Mouse (Mus musculus): ENCODE measurements around the gene Mvb12a.
A peak's percentile ranks its signal among the peaks of the same experiment; 100 is the strongest.
"Not testable (repeated sequence)": the region's sequence is repeated elsewhere in the genome, so short reads cannot be mapped to it uniquely, and the experiment has no call there.

Gene Mvb12a

DNA sequence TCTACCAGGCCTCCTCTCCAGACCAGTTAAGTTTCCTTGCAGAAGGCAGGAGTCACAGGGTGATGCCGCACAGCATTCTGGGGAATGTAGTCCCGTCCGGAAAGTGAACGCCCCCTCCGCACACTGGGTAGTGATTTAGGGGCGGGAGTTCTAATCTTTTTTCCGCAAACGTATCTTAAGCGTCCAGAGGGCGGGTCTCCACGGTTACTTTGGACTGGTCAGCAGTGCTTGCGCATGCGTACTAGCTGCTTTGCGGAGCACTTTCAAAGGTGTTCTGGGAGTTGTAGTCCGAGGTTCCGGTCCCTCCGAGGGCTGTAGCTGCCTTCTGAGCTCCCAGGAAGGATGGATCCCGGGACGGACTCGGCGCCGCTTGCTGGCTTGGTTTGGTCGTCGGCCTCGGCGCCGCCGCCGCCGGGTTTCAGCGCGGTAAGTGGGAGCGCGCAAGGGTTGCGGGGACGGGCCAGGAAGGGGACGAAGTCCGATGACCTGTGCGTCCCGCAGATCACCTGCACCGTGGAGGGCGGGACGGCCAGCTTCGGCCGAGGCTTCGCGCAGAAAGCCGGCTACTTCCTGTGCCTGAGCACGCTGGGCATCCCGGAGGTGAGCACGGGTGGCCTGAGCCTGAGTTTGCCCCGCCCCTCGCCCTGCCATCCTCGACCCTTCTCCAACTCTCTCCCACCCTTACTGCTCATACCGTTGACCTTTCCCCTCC, at the start of gene Mvb12a:
Gene Mvb12a (plus strand): TSS at position 291 of the 712 bp plus-strand sequence.
- peak; percentile 100 for DNase-seq (ENCODE audit: low read depth, low spot score)

DNA sequence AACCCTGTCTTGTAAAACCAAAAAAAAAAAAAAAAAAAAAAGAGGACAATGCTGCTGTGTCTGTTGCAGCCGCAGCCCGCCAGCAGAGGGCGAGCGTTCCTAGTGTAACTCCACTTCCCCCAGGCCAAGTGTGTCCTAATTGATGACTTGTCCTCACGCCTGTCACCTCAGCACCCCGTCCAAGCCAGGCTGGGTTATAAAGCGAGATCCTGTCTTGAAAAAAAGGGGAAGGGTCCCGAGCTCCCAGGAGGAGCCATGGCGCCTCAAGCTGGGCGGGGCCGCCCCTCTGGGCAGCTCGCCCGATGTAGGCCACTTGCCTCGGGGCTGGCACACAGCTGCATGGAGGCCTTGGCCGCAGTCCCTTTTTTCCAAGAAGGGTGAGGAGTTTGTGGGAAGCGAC, 47.7 kb upstream of the Mvb12a start:
- peak; percentile 77 for DNase-seq (ENCODE audit: low read depth, low spot score)

DNA sequence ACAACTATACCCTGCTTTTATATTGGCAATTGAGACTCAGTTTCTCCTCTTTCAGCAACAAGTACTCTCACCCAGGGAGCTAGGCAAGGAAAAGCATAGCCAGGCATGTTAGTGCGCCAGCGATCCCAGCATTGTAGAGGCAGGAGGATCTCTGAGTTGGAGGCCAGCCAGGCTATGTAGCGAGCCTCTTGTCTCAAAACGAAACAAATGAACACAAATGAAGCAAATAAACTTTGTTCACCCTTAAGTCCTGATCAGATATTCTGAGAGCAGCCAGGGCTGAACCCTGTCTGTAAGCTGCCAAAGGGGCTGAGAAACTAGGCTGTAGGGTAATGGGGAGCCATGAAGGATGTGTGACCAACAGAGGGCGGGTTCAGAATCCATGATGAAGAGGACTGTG, 46.9 kb upstream of the Mvb12a start:
- no peak for DNase-seq (ENCODE audit: low read depth, low spot score)

DNA sequence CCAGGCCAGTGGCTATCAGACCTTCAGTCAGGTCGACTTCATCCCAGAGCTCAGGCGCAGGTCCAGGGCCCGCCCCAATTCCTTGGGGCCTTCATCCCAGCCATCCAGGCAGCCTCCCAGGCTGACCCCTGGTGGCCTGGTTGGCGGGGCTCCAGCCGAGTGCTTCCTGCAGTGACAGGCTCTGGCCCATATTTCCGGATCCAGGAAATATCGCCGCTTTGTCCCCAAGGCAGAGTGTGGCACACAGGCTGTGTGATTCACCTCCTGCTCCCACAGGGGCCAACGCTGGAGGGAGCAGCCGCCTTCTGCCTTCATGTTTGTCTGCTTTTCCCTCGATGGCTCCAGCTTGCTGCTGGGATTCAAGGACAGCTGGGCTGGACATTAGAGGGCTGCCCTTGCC, 46.2 kb upstream of the Mvb12a start:
- DNase-seq (ENCODE audit: low read depth, low spot score) = no peak

DNA sequence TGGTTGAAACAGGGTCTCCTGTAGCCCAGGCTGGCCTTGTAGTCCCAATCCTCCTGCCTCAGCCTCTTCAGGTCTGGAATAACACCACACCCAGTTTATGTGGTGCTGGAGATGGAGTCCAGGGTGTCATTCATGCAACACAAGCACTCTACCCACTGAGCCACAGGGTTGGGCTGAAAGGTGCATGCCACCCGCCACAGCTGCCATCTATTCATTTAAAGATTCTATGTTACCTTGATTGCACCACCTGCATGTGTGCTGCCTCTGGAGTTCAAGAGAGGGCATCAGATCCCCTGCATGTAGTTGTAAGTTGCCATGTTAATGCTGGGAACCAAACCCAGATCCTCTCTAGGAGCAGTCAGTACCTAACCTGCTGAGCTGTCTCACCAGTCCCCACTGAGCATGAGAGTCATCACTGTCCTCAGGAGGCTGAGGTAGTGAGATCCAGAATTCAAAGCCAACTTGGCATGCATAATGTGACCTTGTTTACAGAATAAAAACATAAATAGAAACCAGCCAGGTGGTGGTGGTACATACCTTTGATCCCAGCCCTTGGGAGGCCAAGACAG, 45.6 kb upstream of the Mvb12a start:
- no peak for DNase-seq (ENCODE audit: low read depth, low spot score)

DNA sequence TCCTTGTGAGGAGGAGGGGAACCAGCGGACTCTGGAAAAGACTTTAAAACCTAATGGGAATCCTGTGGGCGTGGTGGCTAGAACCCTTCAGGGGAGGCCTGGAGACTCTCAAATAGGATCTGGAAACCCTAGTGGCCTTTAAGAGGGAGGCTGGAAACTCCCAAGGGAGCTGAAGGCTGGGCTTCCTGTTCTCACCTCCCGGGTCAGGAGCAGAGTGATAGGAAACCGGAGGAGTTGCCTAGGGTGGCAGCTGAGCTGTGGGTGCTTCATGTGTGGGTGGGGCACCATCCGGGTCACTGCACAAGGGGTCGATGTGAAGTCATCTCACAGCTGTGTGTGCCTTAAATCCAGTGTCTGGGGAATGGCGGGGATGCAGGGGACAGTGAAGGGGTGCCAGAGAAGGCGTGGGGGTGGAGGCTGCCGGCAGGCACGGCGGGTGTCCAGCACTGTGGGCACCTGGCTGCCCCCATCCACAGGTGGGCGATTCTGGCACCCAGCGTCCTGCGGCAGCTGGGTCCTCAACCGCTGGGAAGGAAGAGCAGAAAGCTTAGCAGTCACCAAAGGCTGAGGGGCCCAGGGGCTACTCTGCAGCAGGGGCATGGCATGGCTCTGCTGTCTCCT, 44.7 kb upstream of the Mvb12a start:
- no peak for DNase-seq (ENCODE audit: low read depth, low spot score)

DNA sequence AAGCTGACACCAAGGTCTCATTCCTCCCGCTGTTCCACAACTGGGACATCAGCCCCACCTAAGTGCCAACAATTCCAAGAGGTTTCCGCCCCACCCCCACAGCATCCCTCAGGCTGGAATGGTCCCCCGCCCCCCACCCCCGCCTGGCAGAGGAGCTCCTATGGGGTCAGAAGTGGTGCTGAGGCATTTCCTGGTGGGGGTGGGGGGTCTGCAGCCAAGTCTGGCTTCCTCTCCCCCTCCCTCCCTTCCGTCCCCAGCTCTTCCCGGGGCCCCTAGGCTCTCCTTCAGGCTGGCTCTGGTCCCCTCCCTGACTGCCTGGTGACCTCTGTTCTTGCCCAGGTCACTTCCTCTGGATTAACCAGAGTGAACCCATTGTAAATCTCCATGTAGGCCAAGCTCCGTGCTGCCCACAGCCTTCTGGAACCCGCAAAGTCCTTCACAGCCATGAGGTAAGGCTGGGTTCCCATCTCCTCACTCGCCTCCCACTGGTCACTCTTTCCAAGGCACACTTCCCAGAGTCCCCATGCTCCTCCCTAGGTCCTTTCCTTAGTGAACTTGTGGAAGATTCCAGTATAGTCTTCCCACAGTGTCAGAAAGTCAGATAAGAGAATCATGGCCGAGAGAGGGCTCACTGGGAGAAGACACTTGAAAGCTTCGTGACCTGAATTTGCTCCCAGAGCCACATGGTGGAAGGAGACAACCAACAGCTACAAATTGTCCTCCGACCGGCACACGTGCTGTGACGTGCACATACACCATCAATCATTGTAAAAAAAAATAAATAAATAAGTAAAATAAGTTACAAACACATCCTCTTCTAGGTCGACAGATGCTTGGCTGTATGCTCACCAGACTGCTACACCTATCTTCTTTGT, 43.7 kb upstream of the Mvb12a start:
- no peak for DNase-seq (ENCODE audit: low read depth, low spot score)

DNA sequence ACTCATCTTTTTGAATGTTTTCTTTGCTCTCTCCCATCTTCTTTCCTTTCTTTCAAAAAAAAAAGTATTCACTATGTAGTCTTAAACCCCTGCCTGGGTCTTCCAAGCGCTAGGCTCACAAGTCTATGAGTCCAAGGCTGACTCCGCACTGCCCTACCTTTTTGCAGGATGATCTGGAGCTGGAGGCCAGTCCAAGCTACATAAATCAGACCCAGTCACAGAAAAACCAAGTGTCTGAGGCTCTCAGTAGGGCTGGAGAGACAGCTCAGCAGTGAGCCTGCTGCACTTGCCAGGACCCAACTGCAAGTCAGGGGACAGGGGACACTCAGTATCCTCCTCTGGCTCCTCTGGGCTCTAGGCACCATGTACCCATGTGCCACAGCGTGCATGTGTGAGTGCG, 38.4 kb upstream of the Mvb12a start:
- no peak for DNase-seq (ENCODE audit: low read depth, low spot score)

DNA sequence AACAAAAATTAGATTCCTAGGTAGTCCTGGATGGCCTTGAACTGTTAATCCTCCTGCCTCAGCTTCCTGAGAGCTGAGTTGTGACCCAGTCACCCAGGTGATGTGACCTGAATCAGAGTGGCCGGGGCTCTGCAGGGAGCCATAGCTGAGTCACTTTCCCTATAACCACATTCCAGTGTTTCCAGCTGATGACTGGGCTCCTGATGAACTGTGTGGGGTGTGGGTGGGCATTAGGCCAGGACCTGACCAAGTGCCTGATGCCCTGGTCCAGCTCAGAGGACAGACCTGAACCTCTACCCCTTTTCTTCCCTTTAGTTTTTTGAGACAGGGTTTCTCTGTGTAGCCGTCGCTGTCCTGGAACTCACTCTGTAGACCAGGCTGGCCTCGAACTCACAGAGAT, 37.4 kb upstream of the Mvb12a start:
- no peak for DNase-seq (ENCODE audit: low read depth, low spot score)

DNA sequence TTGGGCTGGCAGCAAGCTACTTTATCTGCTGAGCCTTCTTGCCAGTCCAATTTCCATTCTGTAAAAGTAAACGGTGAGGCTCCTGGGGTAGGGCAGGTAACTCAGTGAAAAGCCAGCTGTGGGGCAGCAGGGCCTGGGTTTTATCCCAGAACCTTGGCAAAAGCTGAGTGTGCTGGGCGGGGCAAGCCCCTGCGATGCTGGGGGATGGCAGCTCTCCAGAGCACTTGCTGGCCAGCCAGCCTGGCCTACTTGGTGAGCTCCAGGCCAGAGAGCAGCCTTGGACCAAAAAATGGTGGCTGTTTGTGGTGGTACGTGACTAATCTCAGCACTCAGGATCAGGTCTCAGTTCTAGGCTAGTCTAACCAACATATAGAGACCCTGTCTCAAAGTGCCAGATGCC, 36.7 kb upstream of the Mvb12a start:
- DNase-seq (ENCODE audit: low read depth, low spot score) = no peak

DNA sequence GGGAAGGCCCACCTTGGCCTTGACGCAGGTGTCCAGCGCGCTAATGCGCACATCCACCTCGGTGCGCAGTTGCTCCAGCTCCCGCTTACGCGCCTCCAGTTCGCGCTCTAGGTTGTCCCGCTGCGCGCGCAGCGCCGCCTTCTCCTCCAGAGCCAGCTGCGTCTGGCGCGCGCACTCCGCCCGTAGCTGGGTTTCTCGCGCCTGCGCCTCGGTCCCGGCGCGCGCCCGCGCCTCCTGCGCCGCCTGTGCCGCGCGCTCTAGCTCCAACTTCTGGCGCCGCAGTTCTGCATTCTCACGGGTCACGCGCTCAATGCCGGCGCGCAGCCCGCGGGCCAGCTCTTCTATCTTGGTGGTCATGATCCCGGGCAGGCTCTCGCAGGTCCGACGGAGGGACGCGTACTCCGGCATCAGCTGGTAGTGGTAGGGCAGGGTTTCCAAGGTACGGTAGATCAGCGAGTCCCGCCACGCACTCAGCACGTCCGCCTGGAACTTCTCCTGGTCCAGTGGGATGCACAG, 35.1 kb upstream of the Mvb12a start:
- peak; percentile 92 for DNase-seq (ENCODE audit: low read depth, low spot score)

DNA sequence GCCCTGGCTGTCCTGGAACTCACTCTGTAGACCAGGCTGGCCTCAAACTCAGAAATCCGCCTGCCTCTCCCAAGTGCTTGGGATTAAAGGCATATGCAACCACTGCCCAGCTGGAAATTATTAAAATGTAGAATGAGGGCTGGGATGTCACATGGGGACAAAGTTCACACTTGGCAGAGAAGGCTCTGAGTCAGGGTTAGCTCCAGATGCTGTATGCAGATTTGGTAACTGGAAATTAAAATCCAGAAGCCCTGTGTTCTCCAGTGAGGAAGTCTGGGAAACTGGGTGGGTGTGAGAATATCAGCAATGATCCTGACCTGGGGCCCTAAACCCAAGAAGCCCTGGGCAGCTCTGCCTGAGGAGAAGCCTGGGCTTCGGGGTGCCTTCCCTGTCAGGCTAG, 33.4 kb upstream of the Mvb12a start:
- no peak for DNase-seq (ENCODE audit: low read depth, low spot score)

DNA sequence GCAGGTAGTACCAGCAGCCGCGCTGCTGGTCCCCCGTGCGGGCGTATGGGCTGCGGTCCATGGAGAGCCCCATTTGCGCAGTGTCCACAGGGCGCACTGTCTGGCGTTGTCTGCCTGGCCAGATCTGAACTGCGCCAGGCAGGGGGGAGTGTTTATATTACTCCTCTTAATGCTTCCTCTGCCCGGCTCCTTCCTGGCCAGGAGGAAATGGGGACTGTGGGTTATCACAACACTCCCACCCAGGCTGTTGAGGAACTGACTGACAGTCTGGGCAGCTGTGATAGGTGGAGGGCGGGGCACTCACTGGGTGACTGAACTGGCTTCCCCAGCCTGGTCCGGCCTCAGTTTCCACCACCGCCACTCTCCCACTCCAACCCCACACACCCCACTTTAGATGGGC, 31.1 kb upstream of the Mvb12a start, which contains the start of gene Plvap:
Gene Plvap (minus strand): TSS at position 109 of the 400 bp plus-strand sequence.
- DNase-seq (ENCODE audit: low read depth, low spot score) = no peak

DNA sequence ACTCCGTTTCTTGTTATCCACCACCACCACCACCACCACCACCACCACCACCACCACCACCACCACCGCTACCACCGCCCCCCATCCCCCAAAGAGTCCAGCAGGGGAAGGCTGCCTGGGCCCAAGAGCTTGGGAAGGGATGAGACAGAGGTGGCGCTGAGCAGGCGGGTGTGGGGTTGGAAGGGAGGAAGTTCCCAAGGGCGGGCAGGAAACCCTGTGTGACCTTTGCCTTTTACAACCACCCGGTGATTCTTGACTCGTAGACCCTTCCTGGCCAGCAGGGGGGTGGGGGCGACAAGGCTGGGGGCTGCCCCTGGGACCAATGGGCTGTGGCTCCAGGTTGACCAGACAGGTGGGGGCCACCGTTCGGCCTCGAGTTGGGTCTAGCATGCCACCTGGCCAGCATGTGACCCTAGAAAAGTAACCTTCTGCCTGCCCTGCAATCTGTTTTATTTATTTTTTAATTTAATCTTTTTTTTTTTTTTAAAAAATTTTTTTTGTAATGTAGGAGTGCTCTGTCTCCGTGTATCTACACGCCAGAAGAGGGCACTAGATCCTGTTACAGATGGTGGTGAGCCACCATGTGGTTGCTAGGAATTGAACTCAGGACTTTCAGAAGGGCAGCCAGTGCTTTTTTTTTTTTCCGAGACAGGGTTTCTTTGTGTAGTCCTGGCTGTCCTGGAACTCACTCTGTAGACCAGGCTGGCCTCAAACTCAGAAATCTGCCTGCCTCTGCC, 29.5 kb upstream of the Mvb12a start:
- no peak for DNase-seq (ENCODE audit: low read depth, low spot score)

DNA sequence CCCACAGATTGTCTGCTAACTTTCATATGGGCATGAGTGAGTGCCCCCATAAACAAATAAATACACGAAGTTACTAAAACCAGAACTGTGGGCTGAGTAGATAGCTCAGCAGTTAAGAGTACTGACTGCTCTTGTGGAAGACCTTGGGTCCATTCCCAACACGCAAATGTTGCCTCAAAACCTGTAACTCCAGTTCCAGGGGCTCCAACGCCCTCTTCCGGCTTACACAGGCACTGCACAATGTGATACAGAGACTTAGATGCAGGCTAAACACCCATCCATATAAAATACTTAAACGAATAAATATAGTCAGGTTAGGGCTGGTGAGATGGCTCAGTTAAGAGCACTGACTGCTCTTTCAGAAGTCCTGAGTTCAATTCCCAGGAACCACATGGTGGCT, 27.7 kb upstream of the Mvb12a start:
- no peak for DNase-seq (ENCODE audit: low read depth, low spot score)

DNA sequence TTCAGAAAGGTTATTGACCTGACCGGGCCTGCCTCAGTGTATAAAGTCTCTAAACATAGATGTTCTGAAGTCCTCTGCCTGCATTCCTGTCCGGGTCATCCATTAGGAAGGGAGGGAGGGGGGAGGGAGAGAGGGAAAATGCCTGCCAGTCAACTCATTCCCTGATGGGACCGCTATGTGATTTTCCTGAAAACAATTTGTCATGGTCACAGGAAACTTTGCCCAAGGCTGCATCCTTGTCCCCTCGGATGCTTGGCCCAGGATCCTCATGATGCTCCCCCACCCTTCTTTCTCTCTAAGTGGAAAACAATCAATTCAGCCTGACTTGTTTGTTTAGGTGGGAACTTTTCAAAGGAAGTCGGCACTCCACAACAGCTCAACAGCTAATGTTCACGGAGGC, 25.9 kb upstream of the Mvb12a start:
- no peak for DNase-seq (ENCODE audit: low read depth, low spot score)

DNA sequence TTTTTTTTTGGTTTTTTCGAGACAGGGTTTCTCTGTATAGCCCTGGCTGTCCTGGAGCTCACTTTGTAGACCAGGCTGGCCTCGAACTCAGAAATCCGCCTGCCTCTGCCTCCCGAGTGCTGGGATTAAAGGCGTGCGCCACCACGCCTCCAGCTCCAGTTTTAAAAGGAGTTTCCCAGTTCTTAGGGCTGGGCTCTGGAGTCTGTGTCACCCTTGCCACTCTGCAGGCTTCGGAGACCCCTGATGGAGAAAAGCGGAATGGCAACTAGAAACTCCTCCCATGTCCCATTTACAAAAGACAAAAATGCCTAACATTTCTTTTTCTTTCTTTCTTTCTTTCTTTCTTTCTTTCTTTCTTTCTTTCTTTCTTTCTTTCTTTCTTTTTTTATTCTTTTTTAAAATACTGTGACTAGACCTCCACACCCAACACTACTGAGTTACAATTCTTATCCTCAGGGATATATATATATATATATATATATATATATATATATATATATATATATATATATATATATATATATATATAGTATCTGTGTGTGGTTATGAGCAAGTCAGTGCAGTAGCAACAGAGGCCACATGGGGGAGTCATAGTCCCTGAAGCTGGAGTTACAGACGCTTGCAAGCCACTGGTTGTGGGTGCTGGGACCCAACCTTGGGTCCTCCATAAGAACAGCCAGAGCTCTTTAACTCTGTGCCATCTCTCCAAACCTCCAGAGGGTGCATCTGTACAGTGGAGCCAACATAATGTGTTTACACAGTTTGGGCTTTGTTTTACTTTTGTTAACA, 23.5 kb upstream of the Mvb12a start:
- not testable (repeated sequence) for DNase-seq (ENCODE audit: low read depth, low spot score)

DNA sequence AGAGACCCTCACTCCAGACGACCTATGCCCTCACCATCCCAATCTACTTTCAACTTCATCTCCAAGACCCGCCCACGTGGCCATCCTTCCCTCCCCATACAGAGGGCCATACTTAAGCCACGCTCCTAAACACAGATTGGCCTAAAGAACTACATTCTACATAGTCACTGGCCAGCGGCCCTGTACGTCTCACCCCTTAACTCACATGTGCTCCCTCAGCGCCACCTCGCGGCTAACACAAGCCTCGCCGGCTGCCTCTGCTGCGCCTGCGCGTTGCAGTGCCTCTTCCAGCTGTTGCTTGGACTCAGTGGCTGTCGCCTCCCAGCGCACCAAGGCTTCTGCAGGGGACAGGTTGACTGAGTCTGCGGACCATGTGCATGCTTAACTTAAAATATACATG, 21.1 kb upstream of the Mvb12a start:
- DNase-seq (ENCODE audit: low read depth, low spot score) = peak; percentile 93

DNA sequence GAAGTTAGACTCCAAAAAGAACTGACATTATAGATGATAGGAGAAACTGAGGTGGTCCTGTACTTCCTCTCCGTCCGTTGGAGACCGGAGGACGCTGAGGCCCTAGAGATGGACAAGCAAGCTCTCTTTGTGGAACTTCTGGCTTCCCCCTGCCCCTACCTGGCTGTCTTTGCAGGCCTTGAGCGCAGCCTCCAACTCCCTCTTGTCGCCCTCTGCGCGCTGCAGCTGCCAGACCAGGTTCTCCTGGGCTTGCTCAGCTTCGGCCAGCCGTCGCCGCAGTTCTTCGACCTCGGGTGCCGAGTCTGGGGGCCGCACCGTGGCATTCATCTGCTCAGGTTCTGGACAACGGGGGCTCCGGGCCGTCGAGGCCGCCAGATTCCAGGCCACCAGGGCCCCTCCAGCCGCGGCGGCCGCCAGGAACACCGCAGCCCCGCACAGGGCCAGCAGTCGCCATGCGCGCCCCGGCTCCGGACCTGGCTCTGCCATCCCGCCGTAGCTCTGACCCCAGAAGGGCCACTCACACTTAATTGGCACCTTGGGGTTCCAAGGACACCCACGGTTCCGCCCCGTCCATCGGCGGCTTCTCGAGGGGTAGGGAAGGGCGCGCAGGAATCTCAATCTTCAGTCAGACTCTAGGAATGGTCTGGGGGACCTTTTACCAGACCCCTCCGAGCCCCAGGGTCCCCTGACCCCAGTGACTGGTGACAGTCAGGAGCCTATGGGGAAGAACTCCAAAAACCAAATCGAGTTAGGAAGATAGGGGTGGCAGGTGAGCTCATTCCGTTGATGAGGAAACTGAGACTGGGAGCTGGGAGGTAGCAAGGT, 17.3 kb upstream of the Mvb12a start, which contains the start of gene Ccdc194:
Gene Ccdc194 (minus strand): TSS at position 486 of the 825 bp plus-strand sequence.
- no peak for DNase-seq (ENCODE audit: low read depth, low spot score)

Data from forelimb bud, embryonic 11.5 days (tissue).